Mouse (Mus musculus): Measurements from ENCODE around the gene Olfr720. TPM values are rescaled to one million over a fixed set of nuclear protein-coding genes. Genes with fewer than 3 reads are reported as not detected.

Gene Olfr720
- not detected for polyA plus RNA-seq (2017; shearing (Covaris generic))

DNA sequence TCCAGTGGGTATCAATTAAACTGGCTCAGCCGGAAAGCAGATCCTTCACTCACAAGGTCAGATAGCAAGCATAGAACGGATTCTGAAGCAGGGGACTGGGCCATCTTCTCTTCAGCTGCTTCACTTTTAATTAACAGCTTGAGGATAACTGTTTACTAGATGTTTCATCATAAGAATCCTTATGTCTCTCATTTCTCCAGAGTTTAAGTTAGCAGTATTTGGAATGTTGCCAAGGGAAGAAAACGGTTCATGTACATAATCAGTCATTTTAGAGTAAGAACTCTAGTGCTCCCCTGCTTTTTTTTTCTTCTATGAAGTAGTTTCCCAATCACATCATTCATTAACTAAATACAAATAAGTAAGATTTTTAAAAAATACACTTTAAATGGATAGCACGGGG is at the start of gene Olfr720:
Olfr720 (minus strand) TSS at position 101 of the 400 bp plus-strand sequence.
- ATAC-seq: no peak

Other genes with a start within 250 kb of the Olfr720 start
- 10 to 100 TPM; 10.9 to 13.3 TPM for gene Atxn7, start 225.4 kb downstream of the Olfr720 start, polyA plus RNA-seq (2017; shearing (Covaris generic))
- 100 to 1,000 TPM; 129 to 167 TPM for gene Thoc7, start 225.0 kb downstream of the Olfr720 start, polyA plus RNA-seq (2017; shearing (Covaris generic))
- gene Psmd6, start 65.9 kb downstream of the Olfr720 start, polyA plus RNA-seq (2017; shearing (Covaris generic)): 100 to 1,000 TPM; 138 to 151 TPM
- gene Olfr31, start 136.0 kb upstream of the Olfr720 start, polyA plus RNA-seq (2017; shearing (Covaris generic)): not detected
- gene Il3ra, start 159.4 kb upstream of the Olfr720 start, polyA plus RNA-seq (2017; shearing (Covaris generic)): 1 to 10 TPM; 8.2 to 8.5 TPM
- gene Olfr721-ps1, start 214.5 kb upstream of the Olfr720 start, polyA plus RNA-seq (2017; shearing (Covaris generic)): not detected